15 mouse cellular contexts compared by ENCODE assay signal in genomic region chr1:37959486-37959885, GRCm38 (mm10). TPM values are rescaled to one million over a fixed set of nuclear protein-coding genes. Genes with fewer than 3 reads are reported as not detected.
DNase-seq lines count a peak whose midpoint lies in the region; ATAC-seq lines count a peak whose summit lies in the region.
"Had no signal": no experiment of that assay in that cellular context is flagged by ENCODE, and none has a peak within 500 bp of the region (broad histone marks: within the 10 kb centered on the region; RNA-seq: fewer than 3 reads in every experiment).

No protein-coding gene starts in this region.

- intact Hi-C loops in heart, postnatal 25 days (cut with DNase I), result no loop called here

- H3K4me2 ChIP-seq in neural tube, embryonic 14.5 days (ENCODE audit: low read depth, low read length), result no peak overlapping the region

- no peaks in the 10 kb centered on the region for H3K9me3 ChIP-seq in neural tube, embryonic 14.5 days (ENCODE audit: control insufficient read depth, low read length)

- H3K27me3 ChIP-seq in neural tube, embryonic 14.5 days (ENCODE audit: control insufficient read depth, insufficient read depth, low read length), result no peaks in the 10 kb centered on the region

- H3K4me1 ChIP-seq in neural tube, embryonic 14.5 days (ENCODE audit: control insufficient read depth, insufficient read depth, low read length), result no peaks in the 10 kb centered on the region

- H3K36me3 ChIP-seq in neural tube, embryonic 14.5 days (ENCODE audit: control insufficient read depth, insufficient read depth, low read length), result no peaks in the 10 kb centered on the region

- no peak overlapping the region for H3K27ac ChIP-seq in neural tube, embryonic 14.5 days (ENCODE audit: low read depth, low read length)
- H3K27ac ChIP-seq: gastrocnemius, adult 2 months had no signal

- no peak overlapping the region for H3K4me3 ChIP-seq in neural tube, embryonic 14.5 days (ENCODE audit: low read depth, low read length)
- H3K4me3 ChIP-seq: gastrocnemius, adult 2 months had no signal

- H3K9ac ChIP-seq in neural tube, embryonic 14.5 days (replicated peaks; ENCODE audit: low read depth, low read length), result no peak overlapping the region

- 0 out of 2 replicates have a peak, but pooled peaks have one; percentile 14 for ATAC-seq in neural tube, embryonic 14.5 days (ENCODE audit: low read depth)
- ATAC-seq in activated CD4-positive, CD25-positive, alpha-beta regulatory T cell, adult 4 months, result no peak
- ATAC-seq: CD4-positive, CD25-positive, alpha-beta regulatory T cell, adult 4 months; midbrain, embryonic 16.5 days had no signal

- WGBS in neural tube, embryonic 14.5 days, result 52% methylated on average over 5 of the region's 5 CpGs

- DNase-seq in heart, adult 11 months, result peak; percentile 74
- DNase-seq in heart, postnatal 25 days (ENCODE audit: low spot score), result no peak
- DNase-seq in neural tube, embryonic 10.5 days (ENCODE audit: extremely low spot score, low spot score), result no peak
- peak; percentile 9 to 42 for DNase-seq in frontal cortex, postnatal 36 days (ENCODE audit: low spot score in 2 of 2)
- no peak for DNase-seq in gastrocnemius, adult 18-20 months (ENCODE audit: low spot score)
- no peak for DNase-seq in embryo, embryonic 9.5 days (ENCODE audit: extremely low spot score)
- DNase-seq: gastrocnemius, adult 2 months; heart, postnatal 14 days; kidney, postnatal 4 days had no signal

RNA-seq across cellular contexts. Expression of gene Lyg1, which starts 1.9 kb away (rescaled TPM):
- not detected for total RNA-seq in heart, postnatal 25 days (2021)
- not detected in 2 replicates for polyA plus RNA-seq in neural tube, embryonic 14.5 days (2014; fragmentation: Nextera tagmentation; extraction: Ambion mirVana)
- total RNA-seq in gastrocnemius, adult 18-20 months (2021), result not detected
- polyA plus RNA-seq in activated CD4-positive, CD25-positive, alpha-beta regulatory T cell, adult 4 months (2017; shearing (Covaris generic)), result not detected
- total RNA-seq: gastrocnemius, adult 2 months; heart, postnatal 14 days; liver, adult 2 months had no signal
- polyA plus RNA-seq: CD4-positive, CD25-positive, alpha-beta regulatory T cell, adult 4 months; embryonic facial prominence, embryonic 11.5 days; liver, adult 2 months; midbrain, embryonic 16.5 days had no signal

RNA-seq across cellular contexts. Expression of gene Txndc9, which starts 38.2 kb away (rescaled TPM):
- total RNA-seq in heart, postnatal 25 days (2021), result 10 to 100 TPM; 52.6 to 57.2 TPM
- polyA plus RNA-seq in neural tube, embryonic 14.5 days (2014; fragmentation: Nextera tagmentation; extraction: Ambion mirVana), result 147 and 162 TPM in 2 replicates
- 10 to 100 TPM; 28.9 to 35.5 TPM for total RNA-seq in gastrocnemius, adult 18-20 months (2021)
- 100 to 1,000 TPM; 136 to 159 TPM for polyA plus RNA-seq in activated CD4-positive, CD25-positive, alpha-beta regulatory T cell, adult 4 months (2017; shearing (Covaris generic))

RNA-seq across cellular contexts. Expression of gene Eif5b, which starts 38.3 kb away (rescaled TPM):
- 10 to 100 TPM; 42.9 to 45.7 TPM for total RNA-seq in heart, postnatal 25 days (2021)
- 22.8 and 22.9 TPM in 2 replicates for polyA plus RNA-seq in neural tube, embryonic 14.5 days (2014; fragmentation: Nextera tagmentation; extraction: Ambion mirVana)
- total RNA-seq in gastrocnemius, adult 18-20 months (2021), result 10 to 100 TPM; 46.7 to 58.9 TPM
- polyA plus RNA-seq in activated CD4-positive, CD25-positive, alpha-beta regulatory T cell, adult 4 months (2017; shearing (Covaris generic)), result 10 to 100 TPM; 30.0 to 31.4 TPM

RNA-seq across cellular contexts. Expression of gene Lyg2, which starts 43.2 kb away (rescaled TPM):
- total RNA-seq in heart, postnatal 25 days (2021), result not detected
- not detected in 2 replicates for polyA plus RNA-seq in neural tube, embryonic 14.5 days (2014; fragmentation: Nextera tagmentation; extraction: Ambion mirVana)
- not detected for total RNA-seq in gastrocnemius, adult 18-20 months (2021)
- polyA plus RNA-seq in activated CD4-positive, CD25-positive, alpha-beta regulatory T cell, adult 4 months (2017; shearing (Covaris generic)), result not detected
- total RNA-seq: gastrocnemius, adult 2 months; heart, postnatal 14 days; liver, adult 2 months had no signal
- polyA plus RNA-seq: CD4-positive, CD25-positive, alpha-beta regulatory T cell, adult 4 months; embryonic facial prominence, embryonic 11.5 days; liver, adult 2 months; midbrain, embryonic 16.5 days had no signal

Comparison
In these comparisons a context has a peak if more than half of its experiments do, and no peak if none do; other contexts are left out.
1. DNase-seq: peak in heart, adult 11 months (single experiment) and frontal cortex, postnatal 36 days (2 of 2); none in heart, postnatal 25 days (single experiment), neural tube, embryonic 10.5 days (single experiment), gastrocnemius, adult 18-20 months (single experiment) and embryo, embryonic 9.5 days (single experiment).